Mouse (Mus musculus): ENCODE results near the gene Srp14.

Srp14 gene

GRCm38 (mm10) chr2:118442172-118442571 is 37.3 kb downstream of the Srp14 start:
- no peak for DNase-seq (ENCODE audit: low spot score in 2 of 2)

- no peak for DNase-seq (ENCODE audit: low spot score in 2 of 2)
Measured at GRCm38 (mm10) chr2:118431589-118431988, 47.9 kb downstream of the Srp14 start.

GRCm38 (mm10) chr2:118430630-118431029 is 48.9 kb downstream of the Srp14 start:
- no peak for DNase-seq (ENCODE audit: low spot score in 2 of 2)

GRCm38 (mm10) chr2:118429297-118429696 is 50.2 kb downstream of the Srp14 start:
- no peak for DNase-seq (ENCODE audit: low spot score in 2 of 2)

- DNase-seq (ENCODE audit: low spot score in 2 of 2), result no peak
Measured at GRCm38 (mm10) chr2:118428296-118428695, 51.2 kb downstream of the Srp14 start.

Measured in frontal cortex, postnatal 10 days (tissue).